Mouse (Mus musculus): ENCODE results near the gene Zfp511.
A peak's percentile ranks its signal among the peaks of the same experiment; 100 is the strongest.

Gene Zfp511

GRCm38 (mm10) chr7:140048361-140049114 is 12.3 kb downstream of the Zfp511 start, which contains the start of gene Msx3:
Gene Msx3 (minus strand): TSS chr7:140049089.
- no peak for DNase-seq

GRCm38 (mm10) chr7:140049115-140049689 is 13.0 kb downstream of the Zfp511 start:
- DNase-seq = peak; percentile 33 to 45

GRCm38 (mm10) chr7:140054124-140054523 is 17.9 kb downstream of the Zfp511 start:
- DNase-seq = no peak

- peak; percentile 40 to 50 for DNase-seq
Measured at GRCm38 (mm10) chr7:140057413-140058407, 21.5 kb downstream of the Zfp511 start.

GRCm38 (mm10) chr7:140058528-140058927 is 22.3 kb downstream of the Zfp511 start:
- DNase-seq = no peak

GRCm38 (mm10) chr7:140059601-140060000 is 23.4 kb downstream of the Zfp511 start:
- DNase-seq = no peak

- peak; percentile 35 to 46 for DNase-seq
Measured at GRCm38 (mm10) chr7:140060936-140061831, 25.0 kb downstream of the Zfp511 start.

- no peak for DNase-seq
Measured at GRCm38 (mm10) chr7:140061832-140062130, 25.6 kb downstream of the Zfp511 start.

GRCm38 (mm10) chr7:140062307-140062706 is 26.1 kb downstream of the Zfp511 start:
- peak; percentile 28 to 32 for DNase-seq

- DNase-seq = peak; percentile 41 to 66
Measured at GRCm38 (mm10) chr7:140063092-140063491, 26.9 kb downstream of the Zfp511 start.

GRCm38 (mm10) chr7:140067397-140067796 is 31.2 kb downstream of the Zfp511 start:
- no peak for DNase-seq

GRCm38 (mm10) chr7:140070042-140070711 is 34.0 kb downstream of the Zfp511 start:
- peak in 1 of 2 experiments; percentile 33 for DNase-seq

- DNase-seq = no peak
Measured at GRCm38 (mm10) chr7:140077698-140078097, 41.5 kb downstream of the Zfp511 start.

GRCm38 (mm10) chr7:140078711-140079110 is 42.5 kb downstream of the Zfp511 start:
- peak; percentile 66 to 73 for DNase-seq

GRCm38 (mm10) chr7:140080503-140081156 is 44.4 kb downstream of the Zfp511 start:
- DNase-seq = peak; percentile 66 to 71

GRCm38 (mm10) chr7:140081408-140082241 is 45.4 kb downstream of the Zfp511 start:
- DNase-seq = no peak

GRCm38 (mm10) chr7:140082242-140082678 is 46.1 kb downstream of the Zfp511 start, which contains the start of gene Caly:
Gene Caly (minus strand): TSS chr7:140082548.
- DNase-seq = peak; percentile 18 to 34

All from lung, postnatal 4 days (tissue).